Mouse (Mus musculus): ENCODE results near the gene Lrrc27. TPM values are rescaled to one million over a fixed set of nuclear protein-coding genes. Genes with fewer than 3 reads are reported as not detected.

Gene Lrrc27
- polyA plus RNA-seq, 1 experiment from 2014 or later = 3.0 TPM

- Histone ChIP-seq H3K9me3 (replicated peaks) (no peaks in the 10 kb centered on the region), H3K27ac (replicated peaks) (no peak overlapping the region), H3K27me3 (no peaks in the 10 kb centered on the region), H3K4me2 (replicated peaks) (no peak overlapping the region), H3K4me1 (peaks cover 59% of the 10 kb centered on the region), H3K4me3 (replicated peaks) (no peak overlapping the region), H3K9ac (no peak overlapping the region), H3K36me3 (no peaks in the 10 kb centered on the region)
- 75% methylated on average over 7 of the region's 7 CpGs for WGBS
- ATAC-seq (ENCODE audit: insufficient number of reproducible peaks, low FRiP score, low TSS enrichment, low read depth) = no peak
Measured at GRCm38 (mm10) chr7:139277536-139277935, 64.7 kb downstream of the Lrrc27 start.

GRCm38 (mm10) chr7:139279571-139279970 is 66.8 kb downstream of the Lrrc27 start:
- Histone ChIP-seq H3K9ac (no peak overlapping the region), H3K9me3 (replicated peaks) (no peaks in the 10 kb centered on the region), H3K4me1 (peaks cover 55% of the 10 kb centered on the region), H3K27ac (replicated peaks) (no peak overlapping the region), H3K4me2 (replicated peaks) (no peak overlapping the region), H3K36me3 (no peaks in the 10 kb centered on the region), H3K27me3 (no peaks in the 10 kb centered on the region), H3K4me3 (replicated peaks) (no peak overlapping the region)
- 54% methylated on average over 5 of the region's 5 CpGs for WGBS
- ATAC-seq (ENCODE audit: insufficient number of reproducible peaks, low FRiP score, low TSS enrichment, low read depth) = peak; percentile 48

DNA sequence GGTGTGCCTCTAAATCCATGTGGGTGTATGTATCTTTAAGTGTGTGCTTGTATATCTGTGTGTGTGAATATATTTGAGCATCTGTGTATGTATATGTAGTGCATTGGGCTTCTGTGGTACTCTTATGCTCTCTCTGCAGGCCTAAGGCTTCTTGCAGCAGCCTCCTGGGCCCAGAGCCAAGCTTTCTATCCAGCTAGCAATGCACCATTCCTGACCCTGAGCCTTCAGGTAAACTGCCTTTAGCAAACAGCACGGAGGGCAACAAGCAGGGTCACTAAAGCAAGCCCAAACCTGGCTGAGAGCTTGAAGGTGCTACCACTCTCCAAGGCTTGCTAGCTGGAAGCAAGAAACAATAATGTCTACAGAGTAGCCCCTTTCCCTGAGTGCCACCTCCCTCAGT is 67.3 kb downstream of the Lrrc27 start:
- Histone ChIP-seq H3K9me3 (replicated peaks) (no peaks in the 10 kb centered on the region), H3K36me3 (no peaks in the 10 kb centered on the region), H3K27ac (replicated peaks) (0 out of 2 replicates have a peak overlapping the region, but pooled peaks have one; percentile 9), H3K4me2 (replicated peaks) (no peak overlapping the region), H3K4me3 (replicated peaks) (no peak overlapping the region), H3K27me3 (no peaks in the 10 kb centered on the region), H3K4me1 (peaks cover 54% of the 10 kb centered on the region), H3K9ac (no peak overlapping the region)
- 43% methylated on average over 1 of the region's 1 CpGs for WGBS
- ATAC-seq (ENCODE audit: insufficient number of reproducible peaks, low FRiP score, low TSS enrichment, low read depth) = no peak

- Histone ChIP-seq H3K9me3 (replicated peaks) (no peaks in the 10 kb centered on the region), H3K4me1 (peaks cover 43% of the 10 kb centered on the region), H3K9ac (no peak overlapping the region), H3K4me2 (replicated peaks) (no peak overlapping the region), H3K36me3 (no peaks in the 10 kb centered on the region), H3K27me3 (no peaks in the 10 kb centered on the region), H3K27ac (replicated peaks) (no peak overlapping the region; the same call in 1 of the 2 replicates), H3K4me3 (replicated peaks) (no peak overlapping the region)
- no peak for ATAC-seq (ENCODE audit: insufficient number of reproducible peaks, low FRiP score, low TSS enrichment, low read depth)
- WGBS = 30% methylated on average over 2 of the region's 2 CpGs
Measured at GRCm38 (mm10) chr7:139281195-139281594, 68.4 kb downstream of the Lrrc27 start.

- Histone ChIP-seq H3K4me3 (replicated peaks) (no peak overlapping the region), H3K36me3 (no peaks in the 10 kb centered on the region), H3K9ac (no peak overlapping the region), H3K4me1 (peaks cover 41% of the 10 kb centered on the region), H3K4me2 (replicated peaks) (no peak overlapping the region), H3K27me3 (no peaks in the 10 kb centered on the region), H3K9me3 (replicated peaks) (no peaks in the 10 kb centered on the region), H3K27ac (replicated peaks) (no peak overlapping the region)
- WGBS = 77% methylated on average over 3 of the region's 3 CpGs
- no peak for ATAC-seq (ENCODE audit: insufficient number of reproducible peaks, low FRiP score, low TSS enrichment, low read depth)
Measured at GRCm38 (mm10) chr7:139282037-139282436, 69.2 kb downstream of the Lrrc27 start.

DNA sequence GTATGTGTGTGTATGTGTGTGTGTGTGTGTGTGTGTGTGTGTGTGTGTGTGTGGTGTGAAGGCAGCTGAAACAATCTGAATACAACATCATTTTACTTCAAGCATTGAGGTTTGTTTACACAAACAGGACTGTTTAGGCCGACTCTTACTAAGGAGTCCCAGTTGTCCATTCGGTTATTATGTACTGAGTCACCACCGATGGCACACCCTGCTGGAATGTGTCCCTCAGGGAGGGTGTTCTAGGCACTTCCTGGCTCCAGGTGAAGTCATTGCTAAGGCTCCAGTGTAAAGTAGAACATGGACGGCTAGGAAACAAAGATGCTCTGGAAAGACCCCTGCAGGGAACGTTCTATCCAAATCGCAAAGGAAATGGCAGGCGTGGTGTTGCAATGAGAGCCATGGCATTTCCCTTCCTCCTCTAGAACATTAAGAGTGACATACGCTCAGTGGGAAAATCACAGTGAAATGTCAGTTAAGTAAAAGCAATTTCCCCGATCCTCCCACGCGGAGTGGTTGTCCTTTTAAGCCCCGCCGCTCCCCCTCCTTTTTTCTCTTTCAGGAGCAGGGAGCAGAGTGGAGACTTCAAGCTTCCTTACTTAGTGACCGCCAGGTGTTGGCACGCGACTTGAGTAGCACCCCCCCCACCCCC is 72.6 kb downstream of the Lrrc27 start:
- 62% methylated on average over 16 of the region's 16 CpGs for whole genome bisulfite sequencing
- H3K9ac ChIP-seq = no peak overlapping the region
- H3K4me1 ChIP-seq = peaks cover 21% of the 10 kb centered on the region
- no peak overlapping the region for H3K4me2 ChIP-seq (replicated peaks)
- ATAC-seq (ENCODE audit: insufficient number of reproducible peaks, low FRiP score, low TSS enrichment, low read depth) = no peak
- H3K36me3 ChIP-seq = no peaks in the 10 kb centered on the region
- H3K4me3 ChIP-seq (replicated peaks) = no peak overlapping the region
- no peaks in the 10 kb centered on the region for H3K27me3 ChIP-seq
- H3K9me3 ChIP-seq (replicated peaks) = no peaks in the 10 kb centered on the region
- no peak overlapping the region for H3K27ac ChIP-seq (replicated peaks)

DNA sequence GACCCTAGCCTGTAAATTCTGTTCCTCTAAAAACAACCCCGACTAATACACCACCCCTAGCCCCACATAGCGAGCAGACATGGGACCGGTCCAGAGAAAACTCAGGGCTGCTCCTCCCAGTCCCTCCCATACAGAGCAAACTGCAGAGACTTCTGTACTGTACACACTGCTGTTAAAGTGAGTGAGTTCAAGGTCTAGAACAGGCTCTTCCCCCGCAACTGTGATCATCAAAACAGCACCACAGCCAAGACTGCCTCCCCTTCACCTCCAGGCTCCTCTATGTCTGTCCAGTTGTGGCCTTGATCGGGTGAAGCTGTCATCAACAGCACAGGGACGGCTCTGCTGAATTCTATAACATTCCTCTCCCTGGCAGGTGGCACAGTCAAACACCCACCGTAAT is 75.8 kb downstream of the Lrrc27 start:
- ATAC-seq (ENCODE audit: insufficient number of reproducible peaks, low FRiP score, low TSS enrichment, low read depth) = no peak
- H3K4me2 ChIP-seq (replicated peaks) = no peak overlapping the region
- no peaks in the 10 kb centered on the region for H3K9me3 ChIP-seq (replicated peaks)
- H3K4me1 ChIP-seq = peaks cover 10% of the 10 kb centered on the region; the same call in 1 of the 2 replicates
- H3K36me3 ChIP-seq = no peaks in the 10 kb centered on the region
- WGBS = 88% methylated on average over 7 of the region's 7 CpGs
- no peak overlapping the region for H3K4me3 ChIP-seq (replicated peaks)
- H3K9ac ChIP-seq = no peak overlapping the region
- H3K27me3 ChIP-seq = no peaks in the 10 kb centered on the region
- no peak overlapping the region for H3K27ac ChIP-seq (replicated peaks)

Other genes with a start within 250 kb of the Lrrc27 start
- gene Dpysl4, start 127.0 kb upstream of the Lrrc27 start, polyA plus RNA-seq (2015; fragmentation: Nextera tagmentation; extraction: Ambion mirVana) = 19.1 and 21.1 TPM in 2 replicates
- 0.12 and 0.26 TPM in 2 replicates for gene Stk32c, start 319 bp downstream of the Lrrc27 start, polyA plus RNA-seq (2015; fragmentation: Nextera tagmentation; extraction: Ambion mirVana)
- 16.1 and 18.9 TPM in 2 replicates for gene Pwwp2b, start 35.5 kb downstream of the Lrrc27 start, polyA plus RNA-seq (2015; fragmentation: Nextera tagmentation; extraction: Ambion mirVana)
- 30.5 and 31.5 TPM in 2 replicates for gene Inpp5a, start 176.1 kb downstream of the Lrrc27 start, polyA plus RNA-seq (2015; fragmentation: Nextera tagmentation; extraction: Ambion mirVana)

Data from embryonic facial prominence, embryonic 15.5 days (tissue).